16 mouse cellular contexts compared by ENCODE assay signal in genomic region chr7:64550856-64551255, GRCm38 (mm10). TPM values are rescaled to one million over a fixed set of nuclear protein-coding genes. Genes with fewer than 3 reads are reported as not detected.
A peak's percentile ranks its signal among the peaks of the same experiment; 100 is the strongest.
DNase-seq lines count a peak whose midpoint lies in the region; ATAC-seq and TF ChIP-seq lines count a peak whose summit lies in the region.
"Had no signal": no experiment of that assay in that cellular context is flagged by ENCODE, and none has a peak within 500 bp of the region (broad histone marks: within the 10 kb centered on the region; RNA-seq: fewer than 3 reads in every experiment).

No protein-coding gene starts in this region.

- no peaks in the 10 kb centered on the region for H3K9me3 ChIP-seq in midbrain, embryonic 10.5 days (replicated peaks)
- no peaks in the 10 kb centered on the region for H3K9me3 ChIP-seq in midbrain, embryonic 11.5 days (ENCODE audit: control insufficient read depth, low read length)
- H3K9me3 ChIP-seq in hindbrain, postnatal 0 days (ENCODE audit: low read length), result no peaks in the 10 kb centered on the region
- no peaks in the 10 kb centered on the region for H3K9me3 ChIP-seq in neural tube, embryonic 15.5 days (replicated peaks)
- H3K9me3 ChIP-seq: embryonic facial prominence, embryonic 15.5 days; liver, embryonic 13.5 days had no signal

- peaks cover 11% of the 10 kb centered on the region; the same call in 1 of the 2 replicates for H3K36me3 ChIP-seq in midbrain, embryonic 10.5 days
- H3K36me3 ChIP-seq in midbrain, embryonic 11.5 days (ENCODE audit: control insufficient read depth, insufficient read depth, low read length), result no peaks in the 10 kb centered on the region
- H3K36me3 ChIP-seq in hindbrain, postnatal 0 days (ENCODE audit: insufficient read depth, low read length), result no peaks in the 10 kb centered on the region
- H3K36me3 ChIP-seq in neural tube, embryonic 15.5 days, result peaks cover 9% of the 10 kb centered on the region; the same call in 1 of the 2 replicates
- H3K36me3 ChIP-seq: embryonic facial prominence, embryonic 15.5 days; liver, embryonic 13.5 days had no signal

- H3K4me3 ChIP-seq in midbrain, embryonic 10.5 days, result no peak overlapping the region
- H3K4me3 ChIP-seq in midbrain, embryonic 11.5 days (ENCODE audit: low read depth, low read length), result no peak overlapping the region
- no peak overlapping the region for H3K4me3 ChIP-seq in hindbrain, postnatal 0 days (ENCODE audit: low read length)
- H3K4me3 ChIP-seq in neural tube, embryonic 15.5 days (replicated peaks), result no peak overlapping the region
- H3K4me3 ChIP-seq: embryonic facial prominence, embryonic 15.5 days; liver, embryonic 13.5 days; myocyte had no signal

- TF ChIP-seq CTCF in hindbrain, postnatal 0 days (IDR thresholded peaks at IDR 0.05; ENCODE audit: low read depth), result no peak

- H3K27me3 ChIP-seq in midbrain, embryonic 10.5 days (ENCODE audit: low read depth, poor library complexity, severe bottlenecking), result no peaks in the 10 kb centered on the region
- H3K27me3 ChIP-seq in midbrain, embryonic 11.5 days (ENCODE audit: control insufficient read depth, insufficient read depth, low read length), result no peaks in the 10 kb centered on the region
- no peaks in the 10 kb centered on the region for H3K27me3 ChIP-seq in hindbrain, postnatal 0 days (ENCODE audit: insufficient read depth, low read length)
- H3K27me3 ChIP-seq in neural tube, embryonic 15.5 days (replicated peaks), result no peaks in the 10 kb centered on the region
- H3K27me3 ChIP-seq: embryonic facial prominence, embryonic 15.5 days; liver, embryonic 13.5 days had no signal

- H3K9ac ChIP-seq in midbrain, embryonic 11.5 days (ENCODE audit: low read length), result no peak overlapping the region
- no peak overlapping the region for H3K9ac ChIP-seq in hindbrain, postnatal 0 days (replicated peaks; ENCODE audit: low read length)
- H3K9ac ChIP-seq in neural tube, embryonic 15.5 days (replicated peaks), result no peak overlapping the region
- H3K9ac ChIP-seq: embryonic facial prominence, embryonic 15.5 days; liver, embryonic 13.5 days had no signal

- peak; percentile 62 for DNase-seq in heart, adult 11 months
- no peak for DNase-seq in heart, postnatal 4 days
- DNase-seq in midbrain, embryonic 10.5 days (ENCODE audit: low spot score), result no peak
- no peak for DNase-seq in midbrain, embryonic 11.5 days (ENCODE audit: low spot score, missing footprints)
- peak; percentile 72 for DNase-seq in hindbrain, postnatal 0 days (ENCODE audit: low spot score)
- DNase-seq in frontal cortex, postnatal 36 days (ENCODE audit: low spot score in 2 of 2), result no peak
- DNase-seq: adrenal gland, postnatal 25 days; cerebellum, adult 8-10 months; heart, postnatal 36 days; kidney, postnatal 10 days; liver, embryonic 13.5 days had no signal

- no peak for ATAC-seq in midbrain, embryonic 11.5 days (ENCODE audit: low FRiP score)
- ATAC-seq in hindbrain, postnatal 0 days, result peak; percentile 71
- ATAC-seq in neural tube, embryonic 15.5 days (ENCODE audit: low FRiP score), result peak; percentile 33; the same call in 1 of the 2 replicates

- H3K4me1 ChIP-seq in midbrain, embryonic 10.5 days, result peaks cover 8% of the 10 kb centered on the region; the same call in 1 of the 2 replicates
- no peaks in the 10 kb centered on the region for H3K4me1 ChIP-seq in midbrain, embryonic 11.5 days (ENCODE audit: control insufficient read depth, insufficient read depth, low read length)
- peaks cover 9% of the 10 kb centered on the region; the same call in 1 of the 2 replicates for H3K4me1 ChIP-seq in hindbrain, postnatal 0 days (ENCODE audit: insufficient read depth, low read length)
- H3K4me1 ChIP-seq in neural tube, embryonic 15.5 days, result peaks cover 13% of the 10 kb centered on the region
- H3K4me1 ChIP-seq: embryonic facial prominence, embryonic 15.5 days; liver, embryonic 13.5 days had no signal

- H3K4me2 ChIP-seq in midbrain, embryonic 11.5 days, result no peak overlapping the region
- H3K4me2 ChIP-seq in hindbrain, postnatal 0 days (ENCODE audit: low read depth, low read length), result no peak overlapping the region
- no peak overlapping the region for H3K4me2 ChIP-seq in neural tube, embryonic 15.5 days
- H3K4me2 ChIP-seq: embryonic facial prominence, embryonic 15.5 days; liver, embryonic 13.5 days had no signal

- H3K27ac ChIP-seq in midbrain, embryonic 10.5 days (replicated peaks), result 0 out of 2 replicates have a peak overlapping the region, but pooled peaks have one; percentile 23
- H3K27ac ChIP-seq in midbrain, embryonic 11.5 days (ENCODE audit: low read depth, low read length), result no peak overlapping the region
- peak overlapping the region; percentile 15; the same call in 1 of the 2 replicates for H3K27ac ChIP-seq in hindbrain, postnatal 0 days
- H3K27ac ChIP-seq in neural tube, embryonic 15.5 days (replicated peaks), result 0 out of 2 replicates have a peak overlapping the region, but pooled peaks have one; percentile 41
- H3K27ac ChIP-seq: embryonic facial prominence, embryonic 15.5 days; liver, embryonic 13.5 days; macrophage had no signal

- 71% methylated on average over 1 of the region's 1 CpGs for WGBS in midbrain, embryonic 10.5 days
- 83% methylated on average over 1 of the region's 1 CpGs for WGBS in midbrain, embryonic 11.5 days
- 44% methylated on average over 1 of the region's 1 CpGs for WGBS in hindbrain, postnatal 0 days
- 43% methylated on average over 1 of the region's 1 CpGs for WGBS in neural tube, embryonic 15.5 days

RNA-seq across cellular contexts. Expression of gene Apba2, which starts 49.4 kb away (rescaled TPM):
- under 1 TPM; 0.23 to 0.31 TPM for total RNA-seq in heart, postnatal 4 days (2021)
- polyA plus RNA-seq in midbrain, embryonic 10.5 days (2016; fragmentation: Nextera tagmentation; extraction: Ambion mirVana), result 50.1 and 68.0 TPM in 2 replicates
- polyA plus RNA-seq in midbrain, embryonic 11.5 days (2014; fragmentation: Nextera tagmentation; extraction: Ambion mirVana), result 68.3 and 82.4 TPM in 2 replicates
- total RNA-seq in hindbrain, postnatal 0 days (2014; rRNA removed), result 474 and 567 TPM in 2 replicates
- polyA plus RNA-seq in hindbrain, postnatal 0 days (2015; fragmentation: Nextera tagmentation; extraction: Ambion mirVana), result 180 and 181 TPM in 2 replicates
- 144 and 178 TPM in 2 replicates for polyA plus RNA-seq in neural tube, embryonic 15.5 days (2015; fragmentation: Nextera tagmentation; extraction: Ambion mirVana)
- total RNA-seq: adrenal gland, postnatal 25 days; CH12.LX had no signal
- polyA plus RNA-seq: macrophage, myocyte had no signal

Comparison
In these comparisons a context has a peak if more than half of its experiments do, and no peak if none do; other contexts are left out.
1. DNase-seq: peak in heart, adult 11 months (single experiment) and hindbrain, postnatal 0 days (single experiment); none in heart, postnatal 4 days (single experiment), midbrain, embryonic 10.5 days (single experiment), midbrain, embryonic 11.5 days (single experiment) and frontal cortex, postnatal 36 days (0 of 2).